Mouse (Mus musculus): ENCODE measurements at regions not wholly inside any gene's neighbourhood (a gene's known extent, or its start where the extent isn't known, plus 50 kb on each side); places are given as distances from the start of the nearest gene placed in this dataset.

GRCm38 (mm10) chr2:133371490-133372215 lies 180.3 kb upstream of the Bmp2 start:
- no peak for DNase-seq

DNA sequence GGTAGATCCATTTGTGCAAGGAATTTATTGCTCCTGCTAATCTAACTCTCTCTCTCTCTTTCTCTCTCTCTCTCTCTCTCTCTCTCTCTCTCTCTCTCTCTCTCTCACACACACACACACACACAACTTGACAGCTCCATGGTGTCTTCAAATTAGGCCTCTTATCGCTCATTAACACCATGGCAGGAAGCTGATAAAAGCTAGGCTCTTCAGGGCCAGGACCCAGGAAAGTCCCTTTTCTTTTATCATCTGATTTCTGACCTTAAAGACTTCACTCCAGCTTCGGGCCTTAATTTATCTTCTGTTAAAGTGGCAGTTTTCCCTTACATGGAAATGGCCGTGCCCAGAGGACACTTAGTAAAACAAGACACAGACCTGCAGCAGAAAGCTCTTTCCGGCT lies 178.4 kb upstream of the Bmp2 start:
- no peak for DNase-seq

DNA sequence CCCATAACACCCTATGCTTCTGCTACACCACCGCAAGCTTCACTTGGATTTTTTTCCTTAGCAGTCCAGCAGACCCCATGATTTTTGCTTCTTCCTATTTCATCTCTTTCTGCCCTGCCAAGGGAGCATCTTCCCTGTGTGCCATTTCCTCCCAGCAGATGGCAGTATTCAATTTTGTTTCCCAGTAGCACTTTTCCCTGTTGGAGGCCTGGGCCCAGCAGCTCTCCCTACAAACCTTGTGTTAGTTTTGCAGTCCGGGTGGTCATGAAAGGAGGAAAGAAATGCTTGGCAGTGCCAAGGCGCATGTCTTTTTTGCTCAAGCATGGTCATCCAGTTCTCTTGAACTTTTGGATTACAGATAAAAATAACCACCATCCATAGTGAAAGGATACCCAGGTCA lies 170.9 kb upstream of the Bmp2 start:
- DNase-seq, result peak; percentile 21

- no peak for DNase-seq
Measured at GRCm38 (mm10) chr2:133383135-133383920, 168.6 kb upstream of the Bmp2 start.

DNA sequence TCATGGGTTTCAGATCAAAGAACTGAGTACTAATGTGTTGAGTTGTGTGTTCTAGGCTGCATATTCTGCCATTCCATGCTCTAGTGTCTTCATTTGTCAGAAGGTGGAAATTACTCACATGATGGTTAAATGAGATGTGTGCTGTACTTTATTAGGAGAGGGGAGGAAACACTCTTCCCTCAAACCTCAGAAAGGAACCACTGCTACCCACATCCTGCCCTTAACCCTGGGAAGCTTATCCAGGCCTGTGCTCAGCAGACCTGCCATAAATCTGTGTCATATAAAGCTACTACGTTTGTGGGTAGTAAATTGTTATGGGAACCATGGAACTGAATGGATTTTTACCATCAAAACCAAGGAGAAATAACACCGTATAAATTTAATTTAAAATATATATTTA lies 166.7 kb upstream of the Bmp2 start:
- DNase-seq, result no peak

GRCm38 (mm10) chr2:133387349-133387748 lies 164.6 kb upstream of the Bmp2 start:
- no peak for DNase-seq

GRCm38 (mm10) chr2:133392298-133392697 lies 159.7 kb upstream of the Bmp2 start:
- DNase-seq, result no peak

DNA sequence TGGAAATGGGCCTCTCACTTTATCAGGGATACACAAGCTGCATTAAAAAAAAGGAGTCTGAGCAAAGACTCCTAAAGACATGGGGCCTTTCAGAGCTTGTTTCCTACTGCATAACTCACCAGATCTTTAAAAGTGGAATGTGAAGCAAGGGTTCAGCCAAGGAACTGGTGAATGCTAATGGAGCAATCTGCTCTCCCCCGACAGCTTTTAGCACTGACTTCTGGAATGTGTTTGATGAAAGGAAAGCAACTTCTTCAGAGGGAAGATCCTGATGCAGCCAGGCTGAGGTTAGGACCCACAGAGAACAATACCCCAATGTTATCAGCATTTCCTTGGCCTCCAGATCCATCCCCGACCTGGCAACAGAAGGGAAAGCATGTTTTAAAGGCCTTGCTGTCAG lies 154.4 kb upstream of the Bmp2 start:
- DNase-seq, result no peak

GRCm38 (mm10) chr2:133399059-133399690 lies 152.8 kb upstream of the Bmp2 start:
- DNase-seq, result no peak

DNA sequence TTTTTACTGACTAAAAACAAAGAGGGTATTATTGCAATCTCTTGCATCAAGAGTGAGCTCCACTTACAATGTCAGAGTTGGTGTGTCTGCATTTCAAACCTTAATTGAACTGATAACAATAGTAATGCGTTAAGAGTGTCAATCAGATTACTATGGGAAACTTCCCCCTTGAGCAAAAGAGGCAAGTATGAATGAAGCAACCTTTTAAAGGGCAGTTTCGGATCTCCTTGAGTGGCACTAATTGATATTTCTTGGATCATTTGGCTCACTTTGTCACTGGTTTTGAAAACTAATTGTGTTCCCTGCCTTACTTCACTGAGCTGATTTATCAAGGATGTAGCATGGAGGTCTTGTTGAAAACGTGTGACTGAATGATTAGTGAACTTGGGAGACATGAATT lies 151.0 kb upstream of the Bmp2 start:
- no peak for DNase-seq

- no peak for DNase-seq
Measured at GRCm38 (mm10) chr2:133416990-133417581, 134.9 kb upstream of the Bmp2 start.

- no peak for DNase-seq
Measured at GRCm38 (mm10) chr2:133419686-133420303, 132.2 kb upstream of the Bmp2 start.

DNA sequence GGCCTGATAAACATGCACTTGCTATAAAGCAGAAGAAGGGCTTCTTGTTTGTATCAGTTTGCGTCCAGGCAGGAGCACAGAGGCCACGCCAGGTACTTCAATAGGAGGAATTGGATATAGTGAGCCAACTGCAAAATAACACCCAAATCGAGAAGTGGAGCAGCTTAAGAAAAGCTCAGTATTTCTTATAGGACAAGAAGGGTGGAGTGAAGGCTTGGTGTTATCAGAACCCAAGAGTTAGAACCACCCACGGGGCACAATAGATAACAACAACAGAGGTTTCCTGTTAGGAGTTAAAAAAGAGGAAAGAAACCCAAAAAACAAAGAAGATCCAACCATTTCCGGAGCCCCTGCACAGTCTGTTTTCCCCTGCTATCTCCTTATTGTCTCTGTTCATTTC lies 126.4 kb upstream of the Bmp2 start:
- DNase-seq, result no peak

- no peak for DNase-seq
Measured at GRCm38 (mm10) chr2:133427039-133427438, 124.9 kb upstream of the Bmp2 start.

GRCm38 (mm10) chr2:133429369-133430062 lies 122.4 kb upstream of the Bmp2 start:
- DNase-seq, result no peak

DNA sequence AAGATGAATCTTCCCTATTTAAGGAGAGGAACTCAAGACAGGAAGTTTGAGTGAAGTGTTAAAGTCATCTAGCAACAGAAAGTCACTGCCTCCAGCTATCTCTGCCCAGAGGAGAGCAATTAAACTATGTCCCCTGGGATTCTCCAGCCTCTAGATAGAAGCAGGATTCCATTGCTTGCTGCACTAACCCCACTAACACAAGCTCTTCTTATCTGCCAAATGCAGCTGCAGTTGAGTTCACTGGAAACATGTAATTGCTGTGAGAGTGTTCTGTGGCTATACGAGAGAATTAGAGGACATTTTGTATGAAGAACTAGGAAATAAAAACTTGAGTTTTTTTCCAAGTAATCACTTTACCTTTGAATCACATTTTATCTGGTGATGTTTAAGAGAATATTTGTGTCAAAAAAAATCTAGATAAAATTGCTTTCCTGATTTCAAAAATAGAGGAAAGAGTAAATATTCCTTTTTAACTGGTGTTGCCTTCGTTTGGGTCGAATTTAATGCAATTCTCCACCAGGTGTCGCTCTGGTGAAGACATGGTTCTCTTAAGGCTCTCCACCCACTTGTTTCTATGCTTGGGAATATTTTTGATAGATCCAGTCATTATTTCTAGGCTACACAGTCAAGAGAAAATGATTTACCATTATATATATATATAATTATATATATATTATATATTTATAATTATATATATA lies 121.1 kb upstream of the Bmp2 start:
- no peak for DNase-seq

GRCm38 (mm10) chr2:133432141-133432813 lies 119.7 kb upstream of the Bmp2 start:
- DNase-seq, result no peak

GRCm38 (mm10) chr2:133436913-133437843 lies 114.8 kb upstream of the Bmp2 start:
- peak; percentile 11 for DNase-seq

GRCm38 (mm10) chr2:133438018-133438417 lies 113.9 kb upstream of the Bmp2 start:
- no peak for DNase-seq

DNA sequence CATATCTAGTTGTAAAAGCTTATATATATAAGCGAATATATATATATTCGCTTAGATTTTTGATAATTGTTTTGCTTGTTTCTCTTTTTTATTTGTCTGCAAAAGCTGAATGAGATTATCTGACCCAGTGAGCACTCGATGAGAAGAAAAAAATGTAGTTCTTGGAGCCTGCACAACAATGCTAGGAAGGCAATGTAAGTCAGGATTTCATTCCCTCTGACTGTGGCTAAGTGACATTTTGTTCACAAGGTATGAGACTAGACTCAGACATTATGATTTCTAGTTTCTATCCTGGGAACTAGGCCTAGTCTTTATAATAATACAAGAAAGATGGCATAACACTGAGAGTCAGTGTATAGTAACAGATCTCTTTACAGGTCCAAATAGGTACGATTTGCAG lies 108.9 kb upstream of the Bmp2 start:
- DNase-seq, result no peak
